Mouse (Mus musculus): ENCODE measurements around the gene Rftn2.

DNA sequence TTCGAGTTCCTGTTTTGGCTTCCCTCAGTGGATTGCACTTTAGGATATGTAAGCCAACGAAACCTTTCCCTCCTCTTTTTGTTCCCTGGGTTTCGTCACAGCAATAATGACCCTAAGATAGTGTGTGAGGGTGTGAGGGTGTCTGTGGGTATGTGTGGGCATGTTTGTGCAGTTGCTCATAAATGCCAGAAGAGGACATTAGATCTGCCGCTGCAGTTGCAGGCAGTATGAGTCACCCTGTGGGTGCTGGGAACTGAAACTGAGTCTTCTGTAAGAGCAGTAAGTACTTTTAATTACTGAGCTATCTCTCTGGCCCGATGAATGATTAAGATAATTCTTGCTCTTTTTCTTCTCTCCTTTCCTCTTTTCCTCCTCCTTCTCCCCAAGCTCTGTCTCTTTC is 103.5 kb downstream of the Rftn2 start:
- TF ChIP-seq CTCF (IDR thresholded peaks at IDR 0.05; ENCODE audit: control insufficient read depth, insufficient read depth, low read length) (no peak), POLR2A (IDR thresholded peaks at IDR 0.05; ENCODE audit: borderline replicate concordance, control insufficient read depth, low read depth, low read length) (no peak)

Measured in bone marrow, adult 2 months (tissue).